Mouse (Mus musculus): ENCODE measurements around the gene Sdk2.

Gene Sdk2

DNA sequence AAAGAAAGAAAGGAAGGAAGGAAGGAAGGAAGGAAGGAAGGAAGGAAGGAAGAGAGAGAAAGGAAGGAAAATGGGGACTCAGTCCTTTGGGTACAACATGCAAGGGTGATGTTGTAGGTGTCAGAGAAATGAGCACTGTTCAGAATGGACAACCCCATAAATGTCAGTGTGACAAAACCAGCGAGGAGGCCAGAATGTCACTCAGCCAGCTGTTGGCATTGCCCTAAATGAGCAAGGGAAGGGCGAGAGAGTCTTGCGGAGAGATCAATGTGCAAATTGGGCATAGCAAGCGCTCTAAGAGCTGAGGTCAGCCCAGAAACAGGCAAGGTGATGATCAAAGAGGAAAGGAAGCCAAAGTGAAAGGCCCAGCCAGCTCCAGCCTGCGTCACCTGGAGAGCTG, 293.7 kb downstream of the Sdk2 start:
- DNase-seq (ENCODE audit: low read depth in 1 of 2, low spot score in 2 of 2): no peak

DNA sequence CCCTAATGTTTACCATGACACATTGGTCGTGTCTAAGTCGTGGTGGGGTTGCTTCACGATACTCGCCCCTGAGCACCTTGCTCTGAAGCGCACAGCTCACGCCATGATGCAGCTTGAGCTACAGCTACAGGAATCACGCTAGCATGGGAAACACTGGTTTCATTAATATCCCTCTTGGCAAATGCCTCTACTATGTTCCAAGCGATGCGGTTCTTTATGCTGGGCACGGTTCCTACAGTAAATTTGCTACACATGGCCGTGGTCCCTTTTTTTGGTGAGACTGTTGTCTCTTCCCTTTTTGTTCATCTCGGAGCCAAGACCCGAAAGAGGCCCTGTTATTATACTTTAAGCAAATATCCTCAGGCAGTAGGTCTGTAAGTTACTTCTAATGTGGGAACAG, 295.7 kb downstream of the Sdk2 start:
- no peak for DNase-seq (ENCODE audit: low read depth in 1 of 2, low spot score in 2 of 2)

DNA sequence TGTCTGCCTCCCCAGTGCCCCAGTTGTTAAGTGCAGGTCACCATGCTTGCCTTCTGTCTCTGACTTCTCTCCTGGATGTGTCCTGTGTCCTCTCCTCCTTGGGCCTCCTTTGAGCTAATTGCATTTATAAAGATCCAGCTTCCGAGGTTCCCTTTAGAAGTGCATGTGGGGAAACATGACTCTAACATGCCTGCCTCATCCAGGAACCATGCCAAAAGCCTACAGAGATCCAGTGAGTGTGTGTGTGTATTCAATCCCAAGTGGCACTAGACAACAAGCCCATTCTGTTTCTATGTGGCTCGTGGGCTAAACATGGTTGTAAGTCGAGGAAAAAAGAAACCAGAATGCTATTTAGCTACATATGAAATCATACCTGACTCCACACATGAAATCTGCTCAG, 298.5 kb downstream of the Sdk2 start:
- DNase-seq (ENCODE audit: low read depth in 1 of 2, low spot score in 2 of 2): no peak

DNA sequence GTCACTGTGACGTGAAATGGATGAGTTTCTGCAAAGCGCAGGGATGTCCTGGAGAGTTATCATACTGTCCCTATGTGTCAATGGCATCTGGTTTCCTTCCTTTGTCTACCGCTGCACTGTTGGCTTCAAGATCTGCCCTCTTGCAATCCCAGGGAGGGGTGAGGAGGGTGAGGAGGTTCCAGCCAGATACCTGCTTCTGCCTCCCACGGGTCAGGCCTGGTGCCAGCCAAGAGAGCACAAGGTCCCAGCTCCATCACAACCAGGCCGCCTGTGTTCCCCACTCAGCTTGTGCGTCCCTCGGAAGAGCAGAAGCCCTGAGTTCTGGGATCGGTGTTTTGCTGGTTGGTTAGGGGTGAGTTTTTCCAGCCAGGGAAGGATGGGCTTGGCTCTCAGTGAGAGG, 299.6 kb downstream of the Sdk2 start:
- no peak for DNase-seq (ENCODE audit: low read depth in 1 of 2, low spot score in 2 of 2)

DNA sequence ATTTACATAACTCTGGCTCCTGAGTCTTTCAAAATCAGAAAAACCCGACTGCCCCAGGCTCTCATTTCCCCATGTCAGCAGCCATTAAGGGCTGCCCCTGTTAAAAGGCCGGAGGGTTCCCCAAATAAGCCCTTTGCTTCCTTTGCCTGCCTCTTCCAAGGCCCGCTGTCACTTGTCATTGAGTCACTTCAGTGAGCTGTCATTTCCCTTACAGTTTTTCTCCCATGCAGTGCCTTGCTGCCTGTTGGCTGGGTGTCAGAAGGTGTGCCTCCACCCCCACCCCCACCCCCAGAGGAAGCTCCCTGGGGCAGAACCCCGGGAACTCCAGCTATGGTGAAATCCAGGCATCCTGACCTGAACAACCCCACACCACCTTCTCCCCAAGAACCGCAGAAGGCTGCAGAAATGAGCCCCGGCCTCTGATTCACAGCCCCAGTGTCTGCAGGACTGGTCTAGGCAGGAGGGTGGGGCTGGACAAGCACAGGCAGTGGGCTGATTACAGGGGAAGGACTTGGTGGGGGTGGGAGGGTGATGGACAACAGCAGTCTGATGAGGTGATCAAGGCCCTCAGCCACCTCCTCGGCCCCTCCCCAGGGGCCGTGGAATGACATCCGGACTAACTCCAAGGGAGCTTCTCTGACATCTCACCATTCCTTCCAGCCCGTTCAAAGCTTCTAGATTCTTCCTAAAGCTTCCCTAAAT, 300.4 kb downstream of the Sdk2 start:
- peak; percentile 65 to 68 for DNase-seq (ENCODE audit: low read depth in 1 of 2, low spot score in 2 of 2)

DNA sequence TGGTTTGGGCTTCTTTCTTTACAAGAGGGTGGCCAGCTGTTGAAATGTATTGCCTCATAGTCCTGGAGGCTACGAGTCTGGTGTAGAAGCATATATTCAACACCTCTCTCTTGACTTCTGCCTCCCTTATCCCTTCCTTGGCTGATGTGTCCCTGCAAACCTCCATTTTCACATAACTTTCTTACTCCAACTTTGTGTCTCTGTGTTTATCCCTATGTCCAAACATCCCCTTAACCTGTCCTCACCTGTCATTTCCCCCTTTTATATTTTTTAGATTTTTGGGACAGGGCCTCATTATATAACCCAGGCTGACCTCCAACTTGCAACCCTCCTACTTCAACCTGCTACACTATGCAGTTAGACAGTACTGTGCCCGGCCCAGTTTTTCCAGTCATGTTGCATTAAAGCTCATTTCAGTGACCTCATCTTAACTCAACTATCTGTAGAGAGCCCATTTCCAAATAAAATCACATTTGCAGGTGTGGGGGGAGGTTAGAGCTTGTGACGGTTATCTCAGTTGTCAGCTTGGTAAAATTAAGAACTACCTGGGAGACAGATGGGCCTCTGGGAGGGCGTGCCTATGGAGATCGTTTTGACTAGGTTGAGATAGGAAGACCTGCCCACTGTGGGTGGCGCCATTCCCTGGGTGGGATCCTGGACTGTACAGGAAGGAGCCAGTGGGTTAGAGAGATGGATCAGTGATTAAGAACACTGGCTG, 302.6 kb downstream of the Sdk2 start:
- DNase-seq (ENCODE audit: low read depth in 1 of 2, low spot score in 2 of 2): no peak

DNA sequence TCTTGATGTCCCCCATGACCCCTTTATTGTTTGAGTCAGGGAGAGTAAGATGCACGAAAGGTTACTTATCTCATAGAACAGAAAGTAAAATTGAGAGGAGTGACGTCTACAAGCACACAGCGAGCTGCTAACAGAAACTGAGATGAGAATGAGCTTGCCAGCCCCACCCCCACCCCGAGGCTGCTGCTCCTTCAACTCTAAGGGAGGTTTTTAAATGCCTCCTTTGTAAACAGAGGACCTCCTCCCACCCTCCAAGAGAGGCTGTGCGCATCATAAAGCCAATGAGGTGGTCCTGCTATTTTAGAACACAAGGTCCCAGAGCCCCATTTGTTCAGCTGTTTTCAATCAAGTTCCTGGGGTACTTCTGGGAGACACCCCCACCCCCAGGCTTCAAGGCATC, 303.4 kb downstream of the Sdk2 start:
- DNase-seq (ENCODE audit: low read depth in 1 of 2, low spot score in 2 of 2): no peak

DNA sequence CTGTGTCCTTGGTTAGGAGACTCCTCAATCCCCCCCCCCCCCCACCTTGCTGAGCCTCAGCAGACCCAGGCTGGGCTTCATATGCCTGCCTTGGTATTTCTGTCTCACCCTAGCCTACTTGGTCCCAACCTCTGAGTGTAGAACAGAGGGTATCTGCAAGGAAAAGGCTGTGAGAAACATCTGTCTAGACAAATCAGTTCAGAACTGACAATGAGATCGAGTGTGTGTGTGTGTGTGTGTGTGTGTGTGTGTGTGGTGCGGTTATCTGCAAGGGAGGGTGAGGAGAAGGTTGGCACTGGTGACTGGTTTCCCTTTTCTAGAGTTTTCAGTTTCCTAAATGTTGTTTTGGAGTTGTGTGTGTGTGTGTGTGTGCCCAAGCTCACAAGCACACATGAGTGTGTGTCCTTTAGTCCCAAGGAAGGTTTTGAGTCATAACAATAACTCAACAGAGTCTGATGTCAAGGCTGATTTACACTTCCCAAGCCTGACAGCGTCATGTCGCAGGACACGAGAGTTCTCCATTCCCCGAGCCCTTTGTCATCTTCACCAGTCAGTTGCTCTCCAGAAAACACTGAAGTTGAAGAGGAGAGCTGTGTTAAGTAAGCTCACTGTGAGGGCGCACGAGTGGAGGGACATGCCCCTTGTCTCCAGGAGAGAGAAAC, 304.6 kb downstream of the Sdk2 start:
- DNase-seq (ENCODE audit: low read depth in 1 of 2, low spot score in 2 of 2): no peak

DNA sequence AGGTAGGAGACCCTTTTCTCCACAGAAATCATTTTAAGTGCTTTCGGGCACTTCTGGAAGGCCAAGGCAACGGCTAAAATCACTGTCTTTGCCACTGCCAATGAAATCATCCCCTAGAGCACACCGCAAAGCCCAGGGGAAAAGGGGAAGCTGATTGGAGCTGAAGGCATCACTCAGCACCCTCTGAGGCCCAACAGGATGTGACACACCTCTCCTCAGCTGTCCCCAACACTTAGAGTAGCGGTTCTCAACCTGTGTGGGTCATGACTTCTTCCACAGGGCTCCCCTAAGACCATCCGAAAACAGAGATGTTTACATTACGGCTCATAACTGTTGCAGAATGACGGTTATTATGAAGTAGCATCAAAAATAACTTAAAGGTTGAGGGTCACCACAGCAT, 305.2 kb downstream of the Sdk2 start:
- no peak for DNase-seq (ENCODE audit: low read depth in 1 of 2, low spot score in 2 of 2)

DNA sequence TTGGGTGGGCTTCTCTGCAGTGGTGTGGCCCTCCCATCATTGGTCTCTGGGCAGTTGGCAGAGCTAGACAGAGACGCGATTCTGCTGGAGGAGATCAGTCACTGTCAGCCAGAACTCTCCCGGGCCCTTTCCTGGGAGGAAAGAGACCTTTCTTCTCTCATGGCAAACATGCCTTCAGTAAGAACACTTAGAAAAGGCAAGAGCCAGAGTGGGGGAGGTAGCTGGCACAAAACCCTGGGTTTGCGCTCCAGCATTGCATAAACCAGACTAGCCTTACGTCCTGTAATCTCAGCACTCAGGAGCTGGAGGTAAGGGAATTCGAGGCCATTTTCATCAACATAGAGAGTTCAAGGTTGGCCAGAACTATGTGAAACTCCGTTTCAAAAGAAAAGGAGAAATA, 306.4 kb downstream of the Sdk2 start:
- no peak for DNase-seq (ENCODE audit: low read depth in 1 of 2, low spot score in 2 of 2)

DNA sequence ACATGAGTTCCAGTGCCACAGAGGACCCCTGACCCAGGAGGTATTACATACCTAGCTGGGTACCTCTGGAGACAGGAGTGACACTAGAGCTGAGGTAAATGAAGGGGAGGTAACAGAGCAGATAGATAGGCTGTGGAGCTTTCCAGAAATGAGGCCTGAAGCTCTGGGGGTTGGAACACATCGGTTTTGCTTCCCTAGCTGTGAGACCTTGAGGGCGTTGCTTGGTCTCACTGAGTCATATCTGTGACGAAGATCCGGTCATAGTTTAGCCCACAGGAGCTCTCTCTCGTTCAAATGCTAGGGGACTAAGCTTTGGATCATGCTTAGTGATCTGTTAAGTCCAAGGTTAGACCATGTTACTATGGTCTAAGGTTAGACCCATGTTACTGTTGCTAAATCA, 308.0 kb downstream of the Sdk2 start:
- no peak for DNase-seq (ENCODE audit: low read depth in 1 of 2, low spot score in 2 of 2)

DNA sequence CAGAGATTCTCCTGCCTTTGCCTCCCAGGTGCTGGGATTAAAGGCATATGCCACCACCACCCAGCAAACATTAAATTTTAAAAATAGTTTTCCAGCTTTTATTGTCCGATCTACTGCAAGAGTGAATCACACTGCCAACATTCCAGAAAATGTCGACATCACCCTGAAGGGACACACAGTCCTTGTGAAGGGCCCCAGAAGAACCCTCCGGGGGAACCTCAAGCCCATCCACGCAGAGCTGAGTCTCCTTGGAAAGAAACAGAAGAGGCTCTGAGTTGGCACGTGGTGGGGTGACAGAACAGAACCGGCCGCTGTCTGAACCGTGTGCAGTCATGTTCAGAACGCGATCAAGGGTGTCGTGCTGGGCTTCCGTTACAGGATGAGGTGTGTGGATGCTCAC, 310.3 kb downstream of the Sdk2 start:
- DNase-seq (ENCODE audit: low read depth in 1 of 2, low spot score in 2 of 2): no peak

DNA sequence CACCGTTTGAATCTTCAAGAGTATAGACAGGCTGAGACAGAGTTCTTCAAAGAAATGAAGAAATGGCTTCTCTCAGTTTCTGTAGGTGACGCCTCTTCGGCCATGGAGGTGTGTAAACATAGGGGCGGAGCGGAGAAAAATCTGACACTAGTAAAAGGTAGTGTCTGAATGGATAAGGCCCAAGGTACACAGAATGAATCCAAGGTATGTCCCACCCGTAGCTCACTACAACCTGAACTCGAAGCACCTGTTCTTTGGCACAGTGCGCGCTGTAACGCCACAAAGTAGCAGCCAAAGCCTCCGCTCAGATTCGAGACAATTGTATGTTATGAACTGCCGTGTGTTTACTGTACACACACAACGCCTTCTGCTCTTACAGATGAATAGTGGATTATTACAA, 311.0 kb downstream of the Sdk2 start:
- no peak for DNase-seq (ENCODE audit: low read depth in 1 of 2, low spot score in 2 of 2)

DNA sequence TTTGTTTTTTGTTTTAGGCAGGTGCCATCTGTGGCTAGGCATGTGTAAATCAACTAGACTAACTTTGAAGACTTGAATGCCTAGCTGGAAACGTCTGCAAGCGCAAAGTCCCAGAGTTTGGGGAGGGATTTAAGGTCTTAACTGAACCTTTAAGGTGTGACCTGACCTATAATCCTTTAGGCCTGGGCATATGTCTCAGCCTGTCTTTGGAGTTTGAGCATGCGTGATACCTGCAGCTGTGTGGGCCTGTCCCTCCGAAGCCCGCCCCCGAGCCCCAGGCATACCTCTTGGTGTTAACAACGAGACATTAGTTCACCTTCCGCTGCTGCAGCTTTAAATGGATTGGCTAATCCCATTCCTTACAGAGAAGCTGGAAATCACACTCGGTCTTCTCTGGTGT, 312.0 kb downstream of the Sdk2 start:
- DNase-seq (ENCODE audit: low read depth in 1 of 2, low spot score in 2 of 2): no peak

DNA sequence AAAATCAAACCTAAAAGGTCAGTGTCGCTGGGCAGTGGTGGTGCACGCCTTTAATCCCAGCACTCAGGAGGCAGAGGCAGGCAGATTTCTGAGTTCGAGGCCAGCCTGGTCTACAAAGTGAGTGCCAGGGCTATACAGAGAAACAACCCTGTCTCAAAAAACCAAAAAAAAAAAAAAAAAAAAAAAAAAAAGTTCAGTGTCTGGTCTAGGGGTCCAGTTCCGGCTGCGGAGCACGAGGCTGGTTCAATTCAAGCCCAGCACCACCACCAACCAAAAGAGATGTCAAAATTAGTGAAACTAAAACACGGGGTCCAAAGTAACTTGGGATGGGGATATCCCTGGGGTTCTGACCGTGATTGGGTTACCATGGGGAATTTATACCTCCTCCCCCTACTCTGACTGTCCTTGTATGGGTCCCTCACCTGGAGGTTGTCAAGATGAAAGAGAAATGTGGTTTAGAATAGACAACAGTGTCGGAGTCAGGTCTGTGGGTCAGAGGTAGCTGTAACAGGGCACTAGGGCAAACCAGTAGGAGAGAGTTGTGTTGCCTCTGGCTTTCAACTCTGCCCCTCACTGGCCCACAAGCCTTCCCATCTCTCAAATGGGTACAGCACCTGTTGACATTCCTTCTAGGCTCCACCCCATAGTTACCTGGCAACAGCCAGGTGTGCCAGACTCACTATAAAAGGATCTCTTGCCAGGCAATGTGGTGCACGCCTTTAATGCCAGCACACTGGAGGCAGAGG, 314.0 kb downstream of the Sdk2 start:
- DNase-seq (ENCODE audit: low read depth in 1 of 2, low spot score in 2 of 2): no peak

DNA sequence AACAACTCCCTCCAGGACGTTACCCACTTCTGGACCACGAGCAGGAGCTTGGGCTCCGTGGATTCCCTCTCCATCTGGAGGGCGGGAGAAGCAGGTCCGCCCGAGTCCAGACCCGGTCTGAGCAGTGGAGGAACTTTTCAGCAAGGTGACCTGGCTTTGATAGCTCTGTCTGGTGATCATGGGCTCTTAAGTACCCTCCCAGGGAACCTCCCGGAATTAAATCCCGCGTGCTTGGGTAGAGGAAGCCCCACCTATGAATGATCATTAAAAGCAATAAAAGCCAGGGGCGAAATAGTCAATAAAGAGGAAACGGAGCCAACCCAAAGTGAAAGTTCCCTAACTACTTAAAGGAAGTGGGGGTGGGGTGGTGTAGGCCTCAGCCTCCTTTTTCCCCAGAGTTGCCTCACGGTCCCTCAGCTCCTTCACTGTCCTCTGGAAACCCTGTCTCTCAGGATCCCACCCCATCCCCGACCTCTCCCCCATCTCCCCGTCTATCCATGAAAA, 314.6 kb downstream of the Sdk2 start:
- DNase-seq (ENCODE audit: low read depth in 1 of 2, low spot score in 2 of 2): no peak

DNA sequence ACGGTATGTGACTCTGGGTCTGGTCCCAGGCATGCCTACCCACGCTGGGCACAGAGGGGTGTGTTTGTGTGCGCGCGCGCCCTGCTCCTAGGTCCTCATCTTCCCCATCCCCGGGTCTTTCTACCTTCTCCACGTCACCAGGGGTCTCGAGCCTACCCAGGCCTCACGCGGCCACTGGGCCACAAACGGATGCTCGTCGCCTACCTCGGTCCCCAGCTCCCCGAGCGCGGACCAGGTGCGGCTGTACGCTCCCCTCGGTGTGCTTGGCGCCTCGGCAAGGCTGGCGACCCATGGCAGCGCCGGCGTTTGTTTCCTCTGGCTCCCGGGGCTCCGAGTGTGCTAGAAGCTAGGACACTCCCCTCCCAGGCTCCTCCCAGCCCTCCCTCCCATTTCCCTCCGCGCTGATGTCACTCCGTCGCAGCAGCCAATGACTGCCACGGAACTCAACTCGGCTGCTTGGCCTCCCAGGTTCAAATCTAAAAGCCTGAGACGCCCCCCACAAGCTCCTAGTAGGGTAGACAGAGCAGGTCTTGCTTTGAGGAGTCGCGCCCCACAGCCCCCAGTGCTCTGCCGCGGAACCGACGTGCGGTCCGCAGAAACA, 315.3 kb downstream of the Sdk2 start, which contains the start of gene Cdc42ep4:
Cdc42ep4 (minus strand) TSS at position 398 of the 601 bp plus-strand sequence.
- DNase-seq (ENCODE audit: low read depth in 1 of 2, low spot score in 2 of 2): peak; percentile 58 to 67

DNA sequence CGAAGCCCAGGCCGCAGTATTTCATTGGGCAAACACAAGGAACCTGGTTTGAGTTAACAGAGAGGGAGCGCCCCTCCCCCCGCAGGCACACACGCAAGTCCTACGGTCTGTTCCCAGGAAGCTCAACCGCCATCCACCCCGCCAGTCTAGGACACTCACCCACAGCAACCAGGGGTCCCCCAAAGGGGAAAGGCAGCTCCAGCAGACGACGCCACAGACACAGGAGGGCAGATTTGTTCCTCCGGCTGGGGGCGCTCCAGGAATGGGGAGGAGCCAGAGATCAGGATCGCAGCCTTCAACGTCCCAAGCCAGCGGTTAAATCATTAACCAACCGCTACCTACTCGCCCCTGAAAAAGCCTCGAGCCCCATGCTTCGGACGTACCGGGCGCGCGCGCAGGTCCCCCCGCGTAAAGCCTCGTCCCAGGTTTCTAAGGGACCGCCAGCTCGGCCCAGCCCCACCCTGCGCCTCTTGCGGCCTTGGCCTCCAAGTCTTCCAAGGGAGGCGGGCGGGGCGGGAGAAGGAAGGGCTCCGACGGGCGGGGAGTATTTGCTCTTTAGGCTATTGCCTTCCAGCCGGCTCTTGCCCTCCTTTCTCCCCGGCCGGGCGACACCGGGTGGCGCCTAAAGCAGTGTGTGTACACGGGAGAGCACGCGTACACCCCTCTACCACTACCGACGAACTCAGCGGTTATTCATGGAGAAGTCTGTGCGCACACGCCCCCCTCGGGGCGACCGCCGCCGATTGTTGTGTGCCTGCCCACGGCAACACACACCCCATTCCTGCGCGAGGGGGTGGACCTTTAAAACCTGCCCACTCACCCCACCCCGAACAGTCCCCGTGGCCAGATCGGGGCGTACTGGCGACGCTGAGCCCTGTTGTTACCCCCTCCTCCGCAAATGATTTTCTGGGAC, 316.0 kb downstream of the Sdk2 start:
- peak in 1 of 2 experiments; percentile 66 for DNase-seq (ENCODE audit: low read depth in 1 of 2, low spot score in 2 of 2)

DNA sequence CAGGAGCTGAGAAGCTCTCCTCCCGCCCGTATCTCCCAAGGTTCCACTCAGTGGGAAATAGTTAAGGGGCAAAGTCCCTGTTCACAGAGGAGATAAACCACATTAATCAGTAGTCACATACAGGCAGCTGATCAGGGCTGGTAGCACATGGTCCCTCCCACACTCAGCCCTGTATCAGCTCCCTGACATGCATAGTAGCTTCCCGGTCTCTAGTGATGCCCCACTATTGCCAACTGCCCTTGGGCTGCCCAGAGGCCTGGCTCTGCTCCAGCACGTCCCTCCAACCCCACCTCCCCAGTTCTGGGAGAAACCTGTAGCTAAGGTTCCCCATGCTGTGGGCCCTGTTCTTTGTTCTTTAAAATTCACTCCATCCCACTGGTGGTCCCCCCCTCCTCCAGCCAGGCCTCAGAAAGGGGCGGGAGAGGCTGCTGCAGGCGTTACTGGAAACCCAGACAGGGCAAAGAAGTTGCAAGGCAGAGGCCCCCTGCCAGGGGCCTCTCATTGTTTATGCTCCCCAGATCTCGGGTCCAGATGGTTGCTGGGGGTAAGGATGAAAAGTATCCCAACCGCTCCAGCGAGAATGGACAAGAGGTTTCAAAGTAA, 317.0 kb downstream of the Sdk2 start:
- no peak for DNase-seq (ENCODE audit: low read depth in 1 of 2, low spot score in 2 of 2)

Data from monocyte, adult 2 months (primary cell).